Mouse (Mus musculus) neural tube, embryonic 14.5 days (tissue): ENCODE results near the gene Nfkbiz. TPM values are rescaled to one million over a fixed set of nuclear protein-coding genes. Genes with fewer than 3 reads are reported as not detected.
A peak's percentile ranks its signal among the peaks of the same experiment; 100 is the strongest.

Source experiments
- ATAC-seq: fragments of 200-750 bp; cut with Nextera tagmentation; 2 replicates; pipeline ENCODE4 v1.8.0; 2017; ENCODE audit warnings: low read depth, mild to moderate bottlenecking, moderate TSS enrichment, moderate library complexity
- H3K27ac ChIP-seq: fragments of 300-500 bp; sonication (generic); 2 replicates; pipeline ENCODE4 v1.5.1; 2014; ENCODE audit warnings: low read depth, mild to moderate bottlenecking, control low read depth, low read length, moderate library complexity, mixed read lengths
- H3K27me3 ChIP-seq: fragments of 300-500 bp; sonication (generic); 2 replicates; pipeline ENCODE4 v1.6.1; 2014; ENCODE audit warnings: low read length; ENCODE audit not compliant: control insufficient read depth, insufficient read depth
- H3K36me3 ChIP-seq: fragments of 300-500 bp; sonication (generic); 2 replicates; pipeline ENCODE4 v1.6.1; 2014; ENCODE audit warnings: low read length, mixed read lengths; ENCODE audit not compliant: control insufficient read depth, insufficient read depth
- H3K4me1 ChIP-seq: fragments of 300-500 bp; sonication (generic); 2 replicates; pipeline ENCODE4 v1.6.1; 2014; ENCODE audit warnings: low read length; ENCODE audit not compliant: control insufficient read depth, insufficient read depth
- H3K4me2 ChIP-seq: fragments of 300-500 bp; sonication (generic); 2 replicates; pipeline ENCODE4 v1.6.1; 2014; ENCODE audit warnings: mild to moderate bottlenecking, low read depth, low read length, control low read depth
- H3K4me3 ChIP-seq: fragments of 300-500 bp; sonication (generic); 2 replicates; pipeline ENCODE4 v1.5.1; 2014; ENCODE audit warnings: low read depth, low read length, control low read depth, mixed read lengths
- H3K9ac ChIP-seq: fragments of 300-500 bp; sonication (generic); replicated peaks from 2 replicates; pipeline ENCODE4 v1.6.1; 2014; ENCODE audit warnings: low read depth, mild to moderate bottlenecking, control low read depth, low read length, mixed read lengths
- H3K9me3 ChIP-seq: fragments of 300-500 bp; sonication (generic); 2 replicates; pipeline ENCODE4 v1.6.1; 2016; ENCODE audit warnings: low read length; ENCODE audit not compliant: control insufficient read depth
- WGBS: fragments of 180-500 bp; shearing (Covaris S2); extraction: QIAGEN DNeasy Blood & Tissue Kit; methylation state at CpG from one replicate; pipeline ENCODE4 v1.1.7; 2014; 5-methylcytosine and 5-hydroxymethylcytosine counted together
- polyA plus RNA-seq: library from polyadenylated mRNA; unstranded; fragments of >200 nt; fragmentation: Nextera tagmentation; extraction: Ambion mirVana; gene quantifications from 2 replicates; pipeline ENCODE4 v1.2.1, GENCODE M21; 2014

Gene Nfkbiz
- polyA plus RNA-seq, 1 experiment from 2014 or later: 1.8 TPM

DNA sequence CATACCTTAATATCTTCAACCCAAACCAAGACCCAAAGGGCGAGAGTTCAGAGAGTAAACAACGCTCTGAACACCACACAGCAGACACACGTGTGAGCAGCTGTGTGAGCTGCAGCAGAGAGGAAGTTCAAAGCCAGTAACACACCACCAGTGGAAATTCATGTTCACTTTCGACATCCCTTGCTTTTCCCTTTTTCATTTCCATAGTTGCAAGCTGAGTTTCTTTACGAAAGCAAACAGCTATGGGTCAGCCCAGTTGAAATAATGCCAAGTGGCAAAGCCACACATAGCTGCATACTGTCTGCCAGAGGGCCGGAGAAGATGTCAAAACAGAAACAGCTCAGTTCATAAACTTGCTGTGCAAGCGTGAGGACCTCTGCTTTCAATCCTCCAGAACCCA is 39.9 kb downstream of the Nfkbiz start:
- Histone ChIP-seq H3K4me1 (no peaks in the 10 kb centered on the region), H3K9ac (no peak overlapping the region), H3K9me3 (no peaks in the 10 kb centered on the region), H3K4me2 (no peak overlapping the region), H3K36me3 (no peaks in the 10 kb centered on the region), H3K27ac (no peak overlapping the region), H3K4me3 (no peak overlapping the region), H3K27me3 (no peaks in the 10 kb centered on the region)
- 88% methylated on average over 7 of the region's 7 CpGs for WGBS
- no peak for ATAC-seq

DNA sequence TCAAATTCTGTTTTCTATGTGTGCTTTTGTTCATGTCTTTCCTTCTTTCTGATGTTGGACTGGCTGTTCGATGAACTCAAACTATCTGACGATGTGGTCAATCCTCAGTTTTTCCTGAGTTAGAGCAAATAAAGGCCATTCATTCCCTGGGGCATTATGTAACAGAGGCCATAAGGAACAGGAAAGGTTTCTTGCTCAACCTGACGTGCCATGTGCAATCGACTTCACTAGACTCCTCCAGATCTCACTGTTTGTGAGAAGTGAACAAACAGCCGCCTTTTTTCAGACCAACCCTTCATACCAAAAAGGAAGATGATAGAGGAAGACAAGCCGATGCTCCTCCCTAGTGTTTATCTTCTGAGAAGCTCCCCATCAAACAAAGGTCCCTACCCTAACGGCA is 48.4 kb downstream of the Nfkbiz start:
- ATAC-seq: no peak
- WGBS: 91% methylated on average over 7 of the region's 7 CpGs
- Histone ChIP-seq H3K4me2 (no peak overlapping the region), H3K27ac (no peak overlapping the region), H3K9ac (no peak overlapping the region), H3K4me3 (no peak overlapping the region), H3K36me3 (no peaks in the 10 kb centered on the region), H3K9me3 (no peaks in the 10 kb centered on the region), H3K27me3 (no peaks in the 10 kb centered on the region), H3K4me1 (no peaks in the 10 kb centered on the region)

DNA sequence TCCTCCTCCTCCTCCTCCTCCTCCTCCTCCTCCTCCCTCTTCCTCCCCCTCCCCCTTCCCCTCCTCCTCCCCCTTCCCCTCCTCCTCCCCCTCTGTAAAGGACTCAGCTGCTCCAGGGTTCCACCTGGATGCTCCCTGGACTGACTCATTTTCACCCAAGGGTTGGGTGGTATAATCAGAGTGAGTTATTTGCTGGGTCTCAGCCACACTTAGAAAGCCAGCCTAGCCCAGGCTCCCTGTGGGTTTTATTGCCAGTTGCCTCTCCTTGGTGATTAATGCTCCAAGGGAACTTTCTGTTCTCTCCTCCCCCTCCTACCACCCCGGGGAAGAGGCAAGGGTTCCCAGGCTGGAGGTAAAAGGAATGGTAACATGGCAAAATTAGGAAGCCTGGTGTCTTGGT is 49.4 kb downstream of the Nfkbiz start:
- ATAC-seq: peak; percentile 51; the same call in 1 of the 2 replicates
- Histone ChIP-seq H3K4me3 (no peak overlapping the region), H3K27ac (no peak overlapping the region), H3K4me1 (no peaks in the 10 kb centered on the region), H3K4me2 (no peak overlapping the region), H3K36me3 (no peaks in the 10 kb centered on the region), H3K9me3 (no peaks in the 10 kb centered on the region), H3K27me3 (no peaks in the 10 kb centered on the region), H3K9ac (no peak overlapping the region)
- WGBS: 0% methylated on average over 1 of the region's 1 CpGs

DNA sequence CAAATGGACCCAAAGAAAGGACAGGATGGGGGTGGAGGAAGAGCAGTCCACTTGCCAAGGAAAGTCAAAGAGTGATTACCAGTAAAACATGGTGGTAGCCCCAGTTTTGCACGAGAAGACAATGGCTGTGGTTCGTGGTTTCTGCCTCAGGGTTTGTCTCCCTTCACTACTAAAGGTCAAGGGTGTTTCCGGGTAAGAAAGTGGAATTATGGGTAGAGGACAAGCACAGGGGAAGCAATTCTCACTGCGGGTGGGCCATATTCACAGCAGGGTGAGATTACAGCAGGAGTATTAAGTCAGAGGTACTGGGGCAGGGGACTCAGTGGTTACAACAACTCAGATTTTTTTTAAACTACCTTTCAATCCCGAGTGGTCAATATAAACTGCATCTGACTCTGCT is 50.0 kb downstream of the Nfkbiz start:
- WGBS: 42% methylated on average over 5 of the region's 5 CpGs
- no peak overlapping the region for H3K27ac ChIP-seq
- H3K27me3 ChIP-seq: no peaks in the 10 kb centered on the region
- ATAC-seq: no peak
- H3K36me3 ChIP-seq: no peaks in the 10 kb centered on the region
- H3K4me2 ChIP-seq: no peak overlapping the region
- no peaks in the 10 kb centered on the region for H3K9me3 ChIP-seq
- H3K9ac ChIP-seq: no peak overlapping the region
- no peaks in the 10 kb centered on the region for H3K4me1 ChIP-seq
- H3K4me3 ChIP-seq: no peak overlapping the region

GRCm38 (mm10) chr16:55787385-55788072 is 51.2 kb downstream of the Nfkbiz start:
- 89% methylated on average over 13 of the region's 13 CpGs for WGBS
- Histone ChIP-seq H3K36me3 (no peaks in the 10 kb centered on the region), H3K4me3 (no peak overlapping the region), H3K9ac (no peak overlapping the region), H3K9me3 (no peaks in the 10 kb centered on the region), H3K4me1 (no peaks in the 10 kb centered on the region), H3K27ac (no peak overlapping the region), H3K4me2 (no peak overlapping the region), H3K27me3 (no peaks in the 10 kb centered on the region)
- no peak for ATAC-seq

- Histone ChIP-seq H3K27ac (no peak overlapping the region), H3K4me1 (no peaks in the 10 kb centered on the region), H3K4me3 (no peak overlapping the region), H3K9me3 (no peaks in the 10 kb centered on the region), H3K36me3 (no peaks in the 10 kb centered on the region), H3K27me3 (no peaks in the 10 kb centered on the region), H3K4me2 (no peak overlapping the region), H3K9ac (no peak overlapping the region)
- no peak for ATAC-seq
- 84% methylated on average over 7 of the region's 7 CpGs for WGBS
These were observed 54.3 kb downstream of the Nfkbiz start for GRCm38 (mm10) chr16:55784379-55784778.

DNA sequence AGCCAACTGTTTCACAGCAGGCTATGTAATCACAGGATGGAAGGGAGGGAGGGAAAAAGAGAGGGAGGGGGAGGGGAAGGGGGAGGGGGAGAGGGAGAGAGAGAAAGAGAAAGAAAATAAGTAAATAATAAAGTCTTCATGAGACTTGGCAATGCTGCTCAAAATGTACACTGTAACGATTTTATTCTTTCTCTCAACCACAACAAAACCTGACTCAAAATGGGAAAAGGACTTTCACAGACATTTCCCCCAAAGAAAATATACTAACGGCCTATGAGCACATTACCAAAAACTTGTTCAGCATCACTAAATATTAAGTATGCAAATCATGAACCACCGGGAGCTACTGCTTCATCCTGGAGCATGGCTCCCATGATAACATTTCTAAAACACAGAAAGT is 54.8 kb downstream of the Nfkbiz start:
- Histone ChIP-seq H3K9ac (no peak overlapping the region), H3K4me2 (no peak overlapping the region), H3K9me3 (no peaks in the 10 kb centered on the region), H3K4me1 (no peaks in the 10 kb centered on the region), H3K4me3 (no peak overlapping the region), H3K36me3 (no peaks in the 10 kb centered on the region), H3K27ac (no peak overlapping the region), H3K27me3 (no peaks in the 10 kb centered on the region)
- WGBS: 77% methylated on average over 3 of the region's 3 CpGs
- ATAC-seq: no peak

- Histone ChIP-seq H3K4me2 (no peak overlapping the region), H3K9ac (no peak overlapping the region), H3K4me3 (no peak overlapping the region), H3K36me3 (no peaks in the 10 kb centered on the region), H3K4me1 (no peaks in the 10 kb centered on the region), H3K27ac (no peak overlapping the region), H3K9me3 (no peaks in the 10 kb centered on the region), H3K27me3 (no peaks in the 10 kb centered on the region)
- 95% methylated on average over 2 of the region's 2 CpGs for WGBS
- no peak for ATAC-seq
These were observed 55.8 kb downstream of the Nfkbiz start for GRCm38 (mm10) chr16:55782911-55783310.

DNA sequence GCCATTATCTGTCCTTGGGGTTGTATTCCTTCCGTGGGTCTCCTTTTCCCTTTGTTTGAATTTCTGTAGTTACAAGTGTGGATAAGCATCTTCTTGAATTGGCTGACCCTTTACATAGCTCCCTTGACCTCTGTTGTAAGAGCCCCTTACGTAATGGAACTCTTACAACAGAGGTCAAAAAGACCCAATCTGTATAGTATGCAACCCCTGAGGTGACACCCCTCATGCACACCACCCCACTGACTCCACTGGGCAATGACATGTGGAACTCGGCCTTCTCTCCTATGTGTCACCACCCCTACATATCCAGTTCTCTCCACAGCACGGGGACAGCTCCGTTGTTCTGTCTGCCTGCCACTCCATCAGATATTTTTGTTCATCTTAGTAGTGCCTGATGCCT is 56.9 kb downstream of the Nfkbiz start:
- Histone ChIP-seq H3K4me3 (no peak overlapping the region), H3K9me3 (no peaks in the 10 kb centered on the region), H3K4me1 (no peaks in the 10 kb centered on the region), H3K36me3 (no peaks in the 10 kb centered on the region), H3K27ac (no peak overlapping the region), H3K27me3 (no peaks in the 10 kb centered on the region), H3K4me2 (no peak overlapping the region), H3K9ac (no peak overlapping the region)
- WGBS: 77% methylated on average over 5 of the region's 5 CpGs
- ATAC-seq: no peak
